Mouse (Mus musculus) kidney, adult 2 months (tissue): ENCODE measurements around the gene Comt.

Experiments
- CTCF ChIP-seq: fragments of 200-500 bp; conservative IDR thresholded peaks from 2 replicates; pipeline ENCODE4 v1.5.1; 2011; ENCODE audit warnings: low read depth, mild to moderate bottlenecking, control low read depth, low read length, moderate library complexity, mixed read lengths; ENCODE audit not compliant: insufficient read depth, insufficient read length
- POLR2A ChIP-seq: fragments of 200-500 bp; IDR thresholded peaks from one replicate; pipeline ENCODE4 v1.6.1; 2011; ENCODE audit warnings: low read depth, low read length, control low read depth

DNA sequence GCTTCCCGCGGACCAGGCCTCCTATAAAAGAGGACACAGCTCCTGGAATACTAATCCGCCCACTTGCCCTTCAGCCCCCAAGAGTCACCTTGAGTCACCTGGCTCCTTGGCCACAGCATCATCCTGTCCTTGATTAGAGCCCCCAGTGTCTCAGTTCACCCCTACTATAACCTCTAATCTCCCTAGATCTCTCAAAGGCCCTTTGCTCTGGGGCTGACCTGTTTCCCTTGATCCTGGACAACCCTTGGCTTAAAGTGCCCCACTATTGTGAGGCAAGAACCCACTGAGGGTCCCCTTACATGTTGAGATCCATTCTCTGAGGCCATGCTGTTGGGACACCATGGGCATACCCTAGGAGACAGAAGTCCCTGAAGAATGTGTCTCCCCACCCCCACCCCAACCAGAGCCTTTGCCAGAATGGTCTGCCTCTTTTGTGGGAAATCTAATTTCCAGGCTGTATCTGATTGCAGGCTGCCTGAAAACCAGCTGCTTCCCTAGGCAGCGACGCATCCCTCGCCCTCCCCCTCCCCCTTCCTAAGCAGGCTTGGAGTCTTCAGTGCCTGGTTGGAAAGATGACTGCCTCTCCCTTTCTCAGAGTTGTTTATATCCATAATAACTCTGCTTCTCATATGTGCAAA, 44.9 kb downstream of the Comt start:
- TF ChIP-seq POLR2A, result no peak
- TF ChIP-seq CTCF, result no peak
